ENCODE assay signal across 28 mouse cellular contexts in genomic region chr1:25885049-25885448, GRCm38 (mm10). TPM values are rescaled to one million over a fixed set of nuclear protein-coding genes. Genes with fewer than 3 reads are reported as not detected.
DNase-seq lines count a peak whose midpoint lies in the region; ATAC-seq and TF ChIP-seq lines count a peak whose summit lies in the region.
"Had no signal": no experiment of that assay in that cellular context is flagged by ENCODE, and none has a peak within 500 bp of the region (broad histone marks: within the 10 kb centered on the region; RNA-seq: fewer than 3 reads in every experiment).

No protein-coding gene starts in this region.

- TF ChIP-seq CTCF in E14TG2a.4 (conservative IDR thresholded peaks at IDR 0.05; ENCODE audit: low read length) = 0 out of 2 replicates have a peak, but pooled peaks have one; percentile 17

- 0 out of 2 replicates have a peak, but pooled peaks cover 4% of the 10 kb centered on the region for H3K4me1 ChIP-seq in E14TG2a.4 (replicated peaks; ENCODE audit: low read depth, low read length)
- no peaks in the 10 kb centered on the region for H3K4me1 ChIP-seq in kidney, embryonic 15.5 days
- no peaks in the 10 kb centered on the region for H3K4me1 ChIP-seq in intestine, embryonic 15.5 days (replicated peaks)
- H3K4me1 ChIP-seq: forebrain, embryonic 10.5 days; heart, embryonic 15.5 days; liver, embryonic 13.5 days; neural tube, embryonic 12.5 days; stomach, embryonic 15.5 days had no signal

- peaks cover 15% of the 10 kb centered on the region for H3K9me3 ChIP-seq in E14TG2a.4 (ENCODE audit: low read length)
- H3K9me3 ChIP-seq in kidney, embryonic 15.5 days (replicated peaks) = no peaks in the 10 kb centered on the region
- H3K9me3 ChIP-seq in intestine, embryonic 15.5 days = no peaks in the 10 kb centered on the region
- H3K9me3 ChIP-seq: forebrain, embryonic 10.5 days; heart, embryonic 15.5 days; liver, embryonic 13.5 days; neural tube, embryonic 12.5 days; stomach, embryonic 15.5 days had no signal

- H3K4me2 ChIP-seq in kidney, embryonic 15.5 days = no peak overlapping the region
- H3K4me2 ChIP-seq in intestine, embryonic 15.5 days (replicated peaks) = no peak overlapping the region
- H3K4me2 ChIP-seq: heart, embryonic 15.5 days; hindbrain, embryonic 14.5 days; liver, embryonic 13.5 days; neural tube, embryonic 12.5 days; stomach, embryonic 15.5 days had no signal

- H3K9ac ChIP-seq in kidney, embryonic 15.5 days = no peak overlapping the region
- no peak overlapping the region for H3K9ac ChIP-seq in intestine, embryonic 15.5 days
- H3K9ac ChIP-seq: heart, embryonic 15.5 days; hindbrain, embryonic 14.5 days; liver, embryonic 13.5 days; neural tube, embryonic 12.5 days; stomach, embryonic 15.5 days had no signal

- peak; percentile 4 for DNase-seq in embryo, embryonic 10 days (ENCODE audit: low spot score)
- no peak for DNase-seq in embryo, embryonic 9.5 days (ENCODE audit: extremely low spot score)
- DNase-seq in ZHBTc4 (ENCODE audit: low read depth, low spot score) = peak; percentile 50
- DNase-seq in retina, postnatal 1 day = peak; percentile 4
- DNase-seq in gastrocnemius, postnatal 14 days = no peak
- DNase-seq: adrenal gland, adult 8-10 months; cerebellum, postnatal 25 days; heart, postnatal 36 days; kidney, adult 8-10 months; kidney, postnatal 25 days; liver, embryonic 13.5 days; lung, adult 2 months; lung, postnatal 14 days; midbrain, embryonic 14.5 days; right cerebral cortex, postnatal 4 days; thymus, adult 18-20 months; thymus, postnatal 4 days had no signal

- ATAC-seq in kidney, embryonic 15.5 days (replicated peaks; ENCODE audit: low FRiP score) = no peak
- ATAC-seq in intestine, embryonic 15.5 days = no peak
- ATAC-seq: inflammation-experienced regulatory T-cells, adult 6 months had no signal

- 60% methylated on average over 4 of the region's 4 CpGs for WGBS in kidney, embryonic 15.5 days
- 57% methylated on average over 4 of the region's 4 CpGs for WGBS in intestine, embryonic 15.5 days

- H3K36me3 ChIP-seq in E14TG2a.4 (ENCODE audit: insufficient read depth, low read length) = no peaks in the 10 kb centered on the region
- no peaks in the 10 kb centered on the region for H3K36me3 ChIP-seq in kidney, embryonic 15.5 days
- no peaks in the 10 kb centered on the region for H3K36me3 ChIP-seq in intestine, embryonic 15.5 days
- H3K36me3 ChIP-seq: forebrain, embryonic 10.5 days; heart, embryonic 15.5 days; liver, embryonic 13.5 days; neural tube, embryonic 12.5 days; stomach, embryonic 15.5 days had no signal

- no peaks in the 10 kb centered on the region for H3K27me3 ChIP-seq in E14TG2a.4 (ENCODE audit: insufficient read depth, low read length)
- H3K27me3 ChIP-seq in kidney, embryonic 15.5 days = no peaks in the 10 kb centered on the region
- H3K27me3 ChIP-seq in intestine, embryonic 15.5 days (replicated peaks) = no peaks in the 10 kb centered on the region
- H3K27me3 ChIP-seq: heart, embryonic 15.5 days; liver, embryonic 13.5 days; neural tube, embryonic 12.5 days; stomach, embryonic 15.5 days had no signal

- intact Hi-C loops in gastrocnemius, postnatal 14 days (cut with DNase I; ENCODE audit: low total_unique reads) = no loop called here

- no peak overlapping the region for H3K4me3 ChIP-seq in E14TG2a.4 (replicated peaks; ENCODE audit: low read length)
- H3K4me3 ChIP-seq in kidney, embryonic 15.5 days (replicated peaks) = no peak overlapping the region
- H3K4me3 ChIP-seq in intestine, embryonic 15.5 days (replicated peaks) = no peak overlapping the region
- H3K4me3 ChIP-seq: forebrain, embryonic 10.5 days; heart, embryonic 15.5 days; liver, embryonic 13.5 days; neural tube, embryonic 12.5 days; stomach, embryonic 15.5 days had no signal

- no peak overlapping the region for H3K27ac ChIP-seq in kidney, embryonic 15.5 days
- no peak overlapping the region for H3K27ac ChIP-seq in intestine, embryonic 15.5 days
- H3K27ac ChIP-seq: forebrain, embryonic 10.5 days; heart, embryonic 15.5 days; hindbrain, embryonic 14.5 days; liver, embryonic 13.5 days; neural tube, embryonic 12.5 days; stomach, embryonic 15.5 days had no signal

RNA-seq across cellular contexts. Expression of gene Adgrb3, which starts 55.5 kb away (rescaled TPM):
- 0.53 and 0.70 TPM in 2 replicates for polyA plus RNA-seq in kidney, embryonic 15.5 days (2015; fragmentation: Nextera tagmentation; extraction: Ambion mirVana)
- 2.8 and 3.0 TPM in 2 replicates for polyA plus RNA-seq in intestine, embryonic 15.5 days (2015; fragmentation: Nextera tagmentation; extraction: Ambion mirVana)
- total RNA-seq in gastrocnemius, postnatal 14 days (2021) = under 1 TPM; 0.13 to 0.18 TPM
- total RNA-seq: heart, postnatal 36 days; megakaryocyte, adult 5-6 weeks had no signal
- polyA plus RNA-seq: gonadal fat pad, adult 2 months; lung, adult 2 months had no signal

Comparison
In these comparisons a context has a peak if more than half of its experiments do, and no peak if none do; other contexts are left out.
1. DNase-seq: peak in embryo, embryonic 10 days (single experiment), ZHBTc4 (single experiment) and retina, postnatal 1 day (single experiment); none in embryo, embryonic 9.5 days (single experiment) and gastrocnemius, postnatal 14 days (single experiment).